Mouse (Mus musculus) stomach, embryonic 16.5 days (tissue): ENCODE results near the gene Polg2. TPM values are rescaled to one million over a fixed set of nuclear protein-coding genes. Genes with fewer than 3 reads are reported as not detected.
A peak's percentile ranks its signal among the peaks of the same experiment; 100 is the strongest.
"Not testable (repeated sequence)": the region's sequence is repeated elsewhere in the genome, so short reads cannot be mapped to it uniquely, and the experiment has no call there.

Source experiments
- ATAC-seq: fragments of 200-750 bp; cut with Nextera tagmentation; 2 replicates; pipeline ENCODE4 v1.8.0; 2017; ENCODE audit warnings: moderate number of reproducible peaks, moderate TSS enrichment; ENCODE audit not compliant: insufficient read depth, low FRiP score
- H3K27ac ChIP-seq: fragments of 300-500 bp; sonication (generic); 2 replicates; pipeline ENCODE4 v1.5.1; 2014; ENCODE audit warnings: low read length
- H3K27me3 ChIP-seq: fragments of 300-500 bp; sonication (generic); 2 replicates; pipeline ENCODE4 v1.6.1; 2014; ENCODE audit warnings: low read length, control low read depth, mixed read lengths; ENCODE audit not compliant: control insufficient read depth, insufficient read depth
- H3K36me3 ChIP-seq: fragments of 300-500 bp; sonication (generic); 2 replicates; pipeline ENCODE4 v1.6.1; 2014; ENCODE audit warnings: low read length; ENCODE audit not compliant: control insufficient read depth, insufficient read depth
- H3K4me1 ChIP-seq: fragments of 300-500 bp; sonication (generic); 2 replicates; pipeline ENCODE4 v1.6.1; 2014; ENCODE audit warnings: low read length, control low read depth, mixed read lengths; ENCODE audit not compliant: control insufficient read depth, insufficient read depth
- H3K4me2 ChIP-seq: fragments of 300-500 bp; sonication (generic); 2 replicates; pipeline ENCODE4 v1.6.1; 2014; ENCODE audit warnings: low read depth, low read length, mixed read lengths
- H3K4me3 ChIP-seq: fragments of 300-500 bp; sonication (generic); replicated peaks from 2 replicates; pipeline ENCODE4 v1.5.1; 2014; ENCODE audit warnings: mild to moderate bottlenecking, low read length
- H3K9ac ChIP-seq: fragments of 300-500 bp; sonication (generic); 2 replicates; pipeline ENCODE4 v1.6.1; 2014; ENCODE audit warnings: low read length
- H3K9me3 ChIP-seq: fragments of 300-500 bp; sonication (generic); replicated peaks from 2 replicates; pipeline ENCODE4 v1.6.1; 2016; ENCODE audit warnings: low read length, control low read depth; ENCODE audit not compliant: control insufficient read depth
- WGBS: fragments of 180-500 bp; shearing (Covaris S2); extraction: QIAGEN DNeasy Blood & Tissue Kit; methylation state at CpG from one replicate; pipeline ENCODE4 v1.1.7; 2014; 5-methylcytosine and 5-hydroxymethylcytosine counted together
- polyA plus RNA-seq: library from polyadenylated mRNA; unstranded; fragments of >200 nt; fragmentation: Nextera tagmentation; extraction: Ambion mirVana; gene quantifications from 2 replicates; pipeline ENCODE4 v1.2.1, GENCODE M21; 2015

The Polg2 gene
- polyA plus RNA-seq, 1 experiment from 2014 or later = 11.7 TPM

DNA sequence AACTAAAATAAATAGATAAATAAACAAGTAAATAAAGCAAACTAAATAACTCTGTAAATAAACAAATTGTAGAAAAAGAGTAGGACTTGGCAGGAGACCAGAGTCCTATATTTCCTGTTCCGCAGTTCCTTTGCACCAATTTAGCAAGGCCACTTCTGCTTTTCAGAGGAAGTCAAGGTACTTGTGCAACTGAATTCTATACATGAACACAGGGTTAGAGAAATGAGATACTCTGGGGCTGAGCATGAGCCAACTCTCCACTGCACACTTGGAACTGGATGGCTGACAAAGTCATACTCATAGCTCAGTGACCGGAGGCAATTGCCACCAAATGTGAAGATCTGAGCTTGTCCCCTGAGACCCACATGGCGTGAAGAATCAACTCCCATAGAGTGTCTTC, 20.3 kb downstream of the Polg2 start:
- Histone ChIP-seq H3K4me3 (no peak overlapping the region), H3K27me3 (no peaks in the 10 kb centered on the region), H3K9ac (no peak overlapping the region), H3K36me3 (no peaks in the 10 kb centered on the region), H3K4me1 (peaks cover 20% of the 10 kb centered on the region), H3K9me3 (no peaks in the 10 kb centered on the region), H3K27ac (0 out of 2 replicates have a peak overlapping the region, but pooled peaks have one; percentile 23), H3K4me2 (no peak overlapping the region)
- 86% methylated on average over 3 of the region's 3 CpGs for WGBS
- no peak for ATAC-seq

DNA sequence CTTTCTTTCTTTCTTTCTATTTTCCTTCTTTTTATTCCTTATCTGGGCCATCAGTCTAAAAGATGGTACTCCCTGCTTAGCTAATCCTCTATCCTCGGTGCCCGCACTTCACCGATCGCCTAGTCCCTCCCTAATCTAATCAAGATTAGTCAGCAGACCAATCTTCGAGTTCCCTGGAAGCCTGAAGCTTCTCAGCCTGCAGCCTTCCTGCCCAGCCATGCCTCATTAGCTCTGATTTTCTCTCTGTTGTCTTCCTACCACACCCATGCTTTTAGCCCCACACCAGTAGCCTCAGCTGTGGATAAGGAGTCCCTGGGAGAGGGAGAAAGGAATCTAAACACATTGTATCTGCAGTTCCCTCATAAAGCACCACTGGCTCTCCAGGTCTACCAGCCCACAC, 23.8 kb downstream of the Polg2 start:
- Histone ChIP-seq H3K4me2 (no peak overlapping the region), H3K4me3 (no peak overlapping the region), H3K27me3 (no peaks in the 10 kb centered on the region), H3K9me3 (no peaks in the 10 kb centered on the region), H3K36me3 (no peaks in the 10 kb centered on the region), H3K27ac (no peak overlapping the region), H3K4me1 (no peaks in the 10 kb centered on the region), H3K9ac (no peak overlapping the region)
- ATAC-seq = no peak
- 56% methylated on average over 5 of the region's 5 CpGs for WGBS

DNA sequence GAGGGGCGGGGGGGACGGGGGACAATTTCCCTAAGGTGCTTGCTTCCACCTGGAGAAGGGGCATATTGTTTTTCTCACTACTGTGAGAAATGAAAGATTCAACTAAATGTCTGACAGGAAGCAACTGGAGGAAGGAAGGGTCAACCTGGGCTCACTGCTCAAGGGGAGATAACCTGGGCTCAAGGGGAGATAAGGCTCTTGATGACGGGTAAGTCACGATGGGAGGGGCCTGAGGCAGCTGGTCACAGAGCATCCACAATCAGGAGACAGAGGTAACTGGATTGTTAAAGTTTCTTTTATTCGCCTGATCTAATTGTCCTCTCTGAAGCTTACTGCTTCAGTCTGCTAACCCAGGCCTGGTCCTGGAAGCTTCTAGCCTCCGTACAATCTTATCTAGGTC, 26.0 kb downstream of the Polg2 start:
- no peak overlapping the region for H3K27ac ChIP-seq
- H3K4me3 ChIP-seq = no peak overlapping the region
- no peak overlapping the region for H3K4me2 ChIP-seq
- 75% methylated on average over 6 of the region's 6 CpGs for WGBS
- H3K36me3 ChIP-seq = no peaks in the 10 kb centered on the region
- no peaks in the 10 kb centered on the region for H3K27me3 ChIP-seq
- 0 out of 2 replicates have a peak, but pooled peaks cover 3% of the 10 kb centered on the region for H3K4me1 ChIP-seq
- H3K9ac ChIP-seq = no peak overlapping the region
- ATAC-seq = no peak
- H3K9me3 ChIP-seq = no peaks in the 10 kb centered on the region

DNA sequence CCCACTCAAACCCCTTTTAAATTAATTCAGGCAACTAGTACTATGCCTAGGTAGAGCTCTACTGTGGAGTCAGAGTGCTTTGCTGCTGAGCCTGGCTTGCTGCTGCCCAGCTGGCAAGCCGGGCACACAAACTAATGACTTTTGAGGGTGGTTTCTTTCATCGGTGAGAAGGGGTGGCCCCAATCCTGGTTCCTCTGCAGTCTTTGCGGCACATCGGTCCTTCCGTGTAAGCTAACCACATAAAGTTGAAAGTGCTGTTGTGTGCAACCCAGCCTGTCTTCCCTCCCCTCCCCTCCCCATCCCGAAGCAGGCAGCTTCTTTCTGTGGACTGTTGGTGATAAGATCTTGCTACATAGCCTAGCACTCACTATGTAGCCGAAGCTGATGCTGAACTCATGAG, 27.2 kb downstream of the Polg2 start:
- Histone ChIP-seq H3K36me3 (no peaks in the 10 kb centered on the region), H3K4me3 (no peak overlapping the region), H3K9me3 (no peaks in the 10 kb centered on the region), H3K27me3 (no peaks in the 10 kb centered on the region), H3K27ac (peak overlapping the region; percentile 52; the same call in 1 of the 2 replicates), H3K4me1 (0 out of 2 replicates have a peak, but pooled peaks cover 3% of the 10 kb centered on the region), H3K9ac (no peak overlapping the region), H3K4me2 (0 out of 2 replicates have a peak overlapping the region, but pooled peaks have one; percentile 1)
- peak; percentile 37; the same call in 1 of the 2 replicates for ATAC-seq
- 74% methylated on average over 7 of the region's 7 CpGs for WGBS

DNA sequence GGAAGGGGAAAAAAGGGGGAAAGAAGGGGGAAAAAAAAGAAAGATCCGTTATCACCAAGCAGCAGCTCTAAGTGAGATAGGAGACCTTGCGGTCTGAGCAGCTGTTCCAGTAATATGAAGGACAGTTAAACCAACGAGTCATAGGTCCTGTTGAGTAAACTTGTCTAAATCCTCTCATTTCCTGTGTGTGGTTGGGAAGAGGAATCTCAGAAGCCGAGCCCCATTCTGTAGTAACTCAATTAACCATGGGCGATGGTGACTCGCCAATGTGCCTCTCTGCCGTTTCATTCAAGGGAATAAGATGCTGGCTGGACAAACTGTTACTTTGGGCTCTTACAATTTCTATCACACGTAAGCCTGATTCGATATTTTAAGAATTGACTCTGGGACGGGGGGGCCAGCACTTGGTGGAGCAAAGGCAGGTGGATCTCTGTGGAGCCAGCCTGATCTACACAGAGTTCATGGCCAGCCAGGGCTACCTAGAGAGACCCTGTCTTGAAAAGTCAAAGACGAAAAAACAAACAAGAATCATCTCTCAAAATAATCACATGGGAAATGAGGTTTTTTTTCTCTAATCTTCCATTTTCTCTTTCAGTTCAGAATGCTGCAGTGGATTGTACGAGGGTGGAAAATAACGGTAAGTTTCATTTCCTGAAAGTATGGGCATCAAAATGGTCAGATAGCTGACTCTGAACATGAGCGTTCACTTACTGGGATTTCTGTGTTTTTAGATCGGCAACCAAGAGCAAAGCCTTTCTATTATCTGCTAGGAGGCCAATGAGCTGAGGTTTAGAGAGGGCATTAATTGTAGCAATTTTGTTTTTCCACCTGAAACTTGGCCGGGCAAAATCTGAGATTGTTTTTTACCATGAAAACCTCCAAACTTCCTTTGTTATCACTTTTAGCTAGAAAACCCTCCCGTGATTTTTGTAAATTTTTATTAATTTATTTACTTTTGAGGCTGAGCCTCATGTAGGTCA, 28.0 kb downstream of the Polg2 start, which contains the start of gene Milr1:
Gene Milr1 (plus strand): TSS at position 188 of the 980 bp plus-strand sequence.
- Histone ChIP-seq H3K27me3 (no peaks in the 10 kb centered on the region), H3K9me3 (no peaks in the 10 kb centered on the region), H3K36me3 (no peaks in the 10 kb centered on the region), H3K9ac (no peak within 1 kb of the TSS), H3K4me2 (no peak within 1 kb of the TSS), H3K4me1 (0 out of 2 replicates have a peak, but pooled peaks cover 3% of the 10 kb centered on the region), H3K4me3 (no peak within 1 kb of the TSS), H3K27ac (peak within 1 kb of the TSS; percentile 52; the same call in 1 of the 2 replicates)
- no peak for ATAC-seq
- 65% methylated on average over 17 of the region's 17 CpGs for WGBS

DNA sequence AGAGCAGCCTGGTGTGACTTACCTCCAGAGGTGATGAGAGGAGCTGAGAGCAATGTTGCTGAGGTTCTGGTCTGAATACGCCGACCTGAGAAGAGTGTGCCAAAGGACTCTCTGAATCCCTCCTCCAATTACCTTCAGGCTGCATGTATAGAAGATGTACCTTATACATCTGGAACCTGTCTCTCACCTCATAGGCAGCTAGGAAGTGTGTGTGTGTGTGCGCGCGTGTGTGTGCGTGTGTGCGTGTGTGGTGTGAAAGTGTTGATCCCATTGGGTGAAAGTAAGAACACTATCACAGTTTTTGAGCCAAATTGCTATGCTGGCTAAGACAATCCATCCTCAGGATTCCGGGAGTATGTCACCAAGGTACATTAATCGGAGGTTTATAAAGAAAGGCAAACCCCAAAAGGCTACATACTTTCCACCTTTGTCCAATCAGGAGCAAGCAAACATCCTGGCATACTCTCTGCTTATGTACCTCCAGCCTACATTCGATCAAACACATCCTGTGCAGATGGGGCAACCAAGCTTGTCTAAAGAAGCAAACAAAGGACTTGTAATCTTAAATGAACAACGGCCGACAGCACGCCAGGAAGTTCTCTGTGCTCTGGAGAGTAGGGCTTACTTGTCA, 29.1 kb downstream of the Polg2 start, which contains the start of gene Pecam1:
Gene Pecam1 (minus strand): TSS at position 508 of the 631 bp plus-strand sequence.
- H3K9ac ChIP-seq = no peak within 1 kb of the TSS
- WGBS = 58% methylated on average over 13 of the region's 13 CpGs
- H3K4me2 ChIP-seq = no peak within 1 kb of the TSS
- H3K27me3 ChIP-seq = no peaks in the 10 kb centered on the region
- peak within 1 kb of the TSS; percentile 6; the same call in 1 of the 2 replicates for H3K27ac ChIP-seq
- no peaks in the 10 kb centered on the region for H3K36me3 ChIP-seq
- 0 out of 2 replicates have a peak, but pooled peaks cover 3% of the 10 kb centered on the region for H3K4me1 ChIP-seq
- H3K9me3 ChIP-seq = no peaks in the 10 kb centered on the region
- no peak for ATAC-seq
- H3K4me3 ChIP-seq = no peak within 1 kb of the TSS

DNA sequence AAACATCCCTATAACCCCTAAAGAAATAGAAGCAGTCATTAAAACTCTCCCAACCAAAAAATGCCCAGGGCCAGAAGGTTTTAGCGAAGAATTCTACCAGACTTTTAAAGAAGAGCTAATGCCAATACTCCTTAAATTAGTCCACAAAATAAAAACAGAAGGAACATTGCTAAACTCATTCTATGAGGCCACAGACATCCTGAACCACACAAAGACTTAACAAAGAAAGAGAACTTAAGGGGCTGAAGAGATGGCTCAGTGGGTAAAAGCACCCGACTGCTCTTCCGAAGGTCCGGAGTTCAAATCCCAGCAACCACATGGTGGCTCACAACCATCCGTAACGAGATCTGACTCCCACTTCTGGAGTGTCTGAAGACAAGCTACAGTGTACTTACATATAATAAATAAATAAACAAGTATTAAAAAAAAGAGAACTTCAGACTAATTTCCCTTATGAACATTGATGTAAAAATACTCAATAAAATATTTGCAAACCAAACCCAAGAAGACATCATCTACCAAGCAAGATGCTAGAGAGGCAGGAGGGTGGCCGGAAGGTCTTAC, 29.7 kb downstream of the Polg2 start:
- H3K4me3 ChIP-seq, H3K36me3 ChIP-seq, H3K27ac ChIP-seq, H3K9ac ChIP-seq, H3K4me2 ChIP-seq, H3K4me1 ChIP-seq, H3K9me3 ChIP-seq, H3K27me3 ChIP-seq, ATAC-seq: not testable (repeated sequence)
- 96% methylated on average over 7 of the region's 7 CpGs for WGBS

DNA sequence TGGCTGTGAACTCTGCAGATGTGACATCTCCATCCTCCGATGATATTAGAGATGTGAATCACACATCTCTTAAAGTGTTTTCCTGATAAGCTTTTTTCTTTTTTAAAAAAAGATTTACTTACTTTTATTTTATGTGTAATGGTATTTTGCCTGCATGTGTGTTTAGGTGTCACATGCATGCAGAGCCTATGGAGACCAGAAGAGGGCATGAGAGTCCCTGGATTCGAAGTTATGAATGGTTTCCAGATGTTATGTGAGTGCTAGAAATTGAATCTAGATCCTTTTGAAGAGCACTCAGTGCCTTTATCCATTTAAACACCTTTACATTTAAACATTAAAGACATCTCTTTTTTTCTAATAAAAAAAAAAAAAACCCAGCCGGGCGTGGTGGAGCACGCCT, 34.4 kb downstream of the Polg2 start:
- no peak overlapping the region for H3K4me2 ChIP-seq
- H3K36me3 ChIP-seq = no peaks in the 10 kb centered on the region
- no peak overlapping the region for H3K9ac ChIP-seq
- WGBS = 92% methylated on average over 5 of the region's 5 CpGs
- no peak for ATAC-seq
- H3K9me3 ChIP-seq = no peaks in the 10 kb centered on the region
- no peaks in the 10 kb centered on the region for H3K27me3 ChIP-seq
- H3K4me3 ChIP-seq = no peak overlapping the region
- no peaks in the 10 kb centered on the region for H3K4me1 ChIP-seq
- H3K27ac ChIP-seq = no peak overlapping the region
